Mouse (Mus musculus): Measurements from ENCODE around the gene Ggct.

GRCm38 (mm10) chr6:55039446-55039783 is 46.7 kb upstream of the Ggct start:
- TF ChIP-seq CTCF (IDR thresholded peaks at IDR 0.05; ENCODE audit: low read depth) (no peak), EP300 (IDR thresholded peaks at IDR 0.05; ENCODE audit: low read depth) (no peak)
